Mouse (Mus musculus): ENCODE results near the gene Vmn1r131. TPM values are rescaled to one million over a fixed set of nuclear protein-coding genes. Genes with fewer than 3 reads are reported as not detected.
"Not testable (repeated sequence)": the region's sequence is repeated elsewhere in the genome, so short reads cannot be mapped to it uniquely, and the experiment has no call there.

Gene Vmn1r131
- total RNA-seq (2021): not detected
- long read RNA-seq, experiment 1: 0 reads
- long read RNA-seq, experiment 2: 0 reads

GRCm38 (mm10) chr7:21545990-21546389 is at the start of gene Vmn1r131:
TSS of gene Vmn1r131 (minus strand) at chr7:21546090.
- DNase-seq (ENCODE audit: low spot score in 2 of 2): not testable (repeated sequence)

GRCm38 (mm10) chr7:21511480-21511879 is 34.4 kb downstream of the Vmn1r131 start, which contains the start of gene Vmn1r130:
TSS of gene Vmn1r130 (plus strand) at chr7:21511780.
- DNase-seq (ENCODE audit: low spot score in 2 of 2): not testable (repeated sequence)

Other genes with a start within 250 kb of the Vmn1r131 start
- not detected for gene Vmn1r126, start 244.6 kb downstream of the Vmn1r131 start, total RNA-seq (2021)
- gene Vmn1r127, start 226.2 kb downstream of the Vmn1r131 start, total RNA-seq (2021): not detected
- not detected for gene Vmn1r128, start 196.7 kb downstream of the Vmn1r131 start, total RNA-seq (2021)
- not detected for gene Vmn1r129, start 184.8 kb downstream of the Vmn1r131 start, total RNA-seq (2021)
- not detected for gene Gm6882, start 113.3 kb downstream of the Vmn1r131 start, total RNA-seq (2021)
- gene Vmn1r130, start 34.3 kb downstream of the Vmn1r131 start, total RNA-seq (2021): not detected
- not detected for gene Vmn1r132, start 68.0 kb upstream of the Vmn1r131 start, total RNA-seq (2021)
- gene Gm4175, start 215.4 kb upstream of the Vmn1r131 start, total RNA-seq (2021): not detected